Mouse (Mus musculus) kidney, postnatal 25 days (tissue): ENCODE measurements around the gene Prlr.
A peak's percentile ranks its signal among the peaks of the same experiment; 100 is the strongest.

ENCODE experiments used
- DNase-seq, 2 experiments: peaks; one replicate each; pipeline ENCODE4 v3.0.0; 2021; ENCODE audit warnings: mixed read lengths in 2 of 2

Gene Prlr

DNA sequence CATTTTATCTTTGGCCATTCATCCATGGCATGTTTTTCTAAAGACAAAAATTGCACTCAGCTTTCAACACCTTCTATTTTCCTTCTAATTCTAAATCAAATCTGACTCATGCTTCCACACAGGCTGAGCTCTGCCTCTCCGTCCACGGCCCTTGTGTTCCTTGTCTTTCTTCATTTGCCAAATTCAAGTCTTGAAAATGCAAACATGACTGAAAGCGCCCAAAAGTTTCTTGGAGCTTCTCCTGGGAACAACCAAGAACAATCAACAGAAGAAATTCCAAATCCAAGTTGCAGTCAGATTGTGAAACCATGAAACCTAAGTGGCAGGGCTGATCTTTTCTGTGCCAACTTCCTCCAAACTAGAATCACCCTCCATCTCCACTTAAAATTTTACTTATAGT, 161.6 kb downstream of the Prlr start:
- no peak for DNase-seq

DNA sequence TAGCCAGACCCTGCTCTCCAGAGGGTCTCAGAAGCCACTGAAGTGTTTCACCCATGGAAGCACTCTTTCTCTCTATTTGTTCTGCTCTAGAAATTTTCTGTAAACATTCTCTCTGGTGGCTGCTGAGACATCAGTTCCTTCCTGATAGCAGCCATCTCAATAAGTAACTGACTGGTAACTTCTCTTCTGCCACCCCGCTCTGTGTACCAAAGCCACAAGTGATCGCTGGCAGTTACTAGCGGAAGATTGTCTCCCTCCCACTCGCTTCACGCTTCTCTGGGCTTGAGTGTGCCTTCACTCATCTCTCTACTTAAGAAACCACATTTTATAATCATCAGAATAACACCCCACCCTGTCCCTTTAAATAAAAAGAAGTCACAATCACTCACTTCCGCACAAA, 170.0 kb downstream of the Prlr start:
- DNase-seq, result peak in 1 of 2 experiments; percentile 16

DNA sequence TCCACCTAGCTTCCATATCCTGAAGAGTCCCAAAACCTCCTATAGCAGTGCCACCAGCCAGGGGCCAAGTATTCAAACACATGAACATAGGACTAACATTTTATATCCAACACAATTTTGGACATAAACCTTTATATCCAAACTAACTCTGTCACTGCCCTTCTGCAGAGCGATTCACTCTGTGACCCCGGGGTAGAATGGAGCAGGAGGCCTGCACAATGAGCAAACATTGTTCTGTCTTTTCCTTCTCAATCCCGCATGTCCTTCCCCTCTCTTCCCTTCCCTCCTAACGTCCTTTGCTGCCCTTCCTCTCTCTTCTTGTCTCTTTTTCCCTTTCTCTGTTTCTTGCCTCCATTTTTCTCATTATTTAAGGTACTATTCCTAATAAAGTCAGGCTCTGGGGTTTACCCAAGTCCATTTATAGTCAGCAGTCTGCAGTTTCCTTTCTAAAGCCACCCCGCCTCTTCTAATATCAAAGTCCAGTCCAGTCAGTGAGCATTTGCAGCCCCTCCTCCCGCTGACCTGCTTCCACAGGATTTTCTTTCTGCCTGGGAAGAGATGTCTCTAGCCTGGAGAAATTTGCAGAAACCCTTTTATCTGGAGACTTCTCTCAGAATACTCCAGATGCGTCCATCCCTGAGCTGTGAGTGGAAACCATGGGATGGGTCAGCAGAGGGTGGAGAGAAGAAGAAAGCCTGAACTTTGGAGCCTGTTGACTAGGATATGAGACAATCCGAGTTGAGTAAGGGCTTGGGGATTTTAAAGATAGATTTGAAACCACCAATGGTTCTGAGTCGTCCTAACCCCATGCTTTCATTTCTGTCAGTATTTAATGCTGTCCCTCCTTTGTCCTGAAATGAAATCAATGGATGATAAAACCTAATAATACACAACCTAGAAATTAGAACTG, 181.3 kb downstream of the Prlr start, which contains the start of gene Agxt2:
Gene Agxt2, plus strand, starts transcription at position 494 of the 910 bp plus-strand sequence.
- peak; percentile 72 to 84 for DNase-seq

DNA sequence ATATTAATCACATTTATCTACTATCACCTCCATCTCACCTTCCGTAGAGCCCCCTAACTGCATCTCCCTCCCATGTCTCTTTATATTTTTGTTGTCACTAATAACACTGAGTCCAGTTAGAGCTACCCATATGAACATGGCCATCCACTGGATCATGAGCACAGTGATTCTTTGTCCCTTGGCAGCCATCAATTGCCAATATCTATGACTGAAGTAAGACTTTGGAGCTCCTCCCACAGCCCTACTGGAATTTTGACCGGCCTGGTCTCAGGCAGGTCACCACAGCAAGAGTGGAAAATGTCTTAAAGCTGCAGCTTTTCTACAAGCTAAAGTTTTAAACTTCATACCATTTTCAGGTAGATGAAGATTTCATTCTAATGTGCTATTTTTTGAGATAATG, 189.3 kb downstream of the Prlr start:
- DNase-seq, result no peak

DNA sequence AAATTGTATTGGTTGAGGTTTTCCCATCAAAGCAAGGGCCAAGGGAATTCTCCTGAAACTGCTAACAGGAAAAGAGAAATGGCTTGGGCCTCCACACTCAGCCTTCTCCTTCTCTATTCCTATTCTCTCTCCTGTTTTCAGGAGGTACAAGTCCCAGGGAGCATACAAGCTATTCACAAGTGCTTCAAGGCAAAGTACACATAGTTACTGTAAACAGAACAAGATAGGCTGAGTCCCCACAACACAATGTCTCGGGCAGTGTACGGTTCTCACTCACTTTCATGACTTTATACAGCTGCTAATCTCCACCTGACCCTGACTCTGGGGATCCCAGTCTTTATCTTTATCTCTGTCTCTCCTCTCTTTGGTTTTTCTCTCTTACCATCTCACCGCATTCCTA, 198.4 kb downstream of the Prlr start:
- no peak for DNase-seq

DNA sequence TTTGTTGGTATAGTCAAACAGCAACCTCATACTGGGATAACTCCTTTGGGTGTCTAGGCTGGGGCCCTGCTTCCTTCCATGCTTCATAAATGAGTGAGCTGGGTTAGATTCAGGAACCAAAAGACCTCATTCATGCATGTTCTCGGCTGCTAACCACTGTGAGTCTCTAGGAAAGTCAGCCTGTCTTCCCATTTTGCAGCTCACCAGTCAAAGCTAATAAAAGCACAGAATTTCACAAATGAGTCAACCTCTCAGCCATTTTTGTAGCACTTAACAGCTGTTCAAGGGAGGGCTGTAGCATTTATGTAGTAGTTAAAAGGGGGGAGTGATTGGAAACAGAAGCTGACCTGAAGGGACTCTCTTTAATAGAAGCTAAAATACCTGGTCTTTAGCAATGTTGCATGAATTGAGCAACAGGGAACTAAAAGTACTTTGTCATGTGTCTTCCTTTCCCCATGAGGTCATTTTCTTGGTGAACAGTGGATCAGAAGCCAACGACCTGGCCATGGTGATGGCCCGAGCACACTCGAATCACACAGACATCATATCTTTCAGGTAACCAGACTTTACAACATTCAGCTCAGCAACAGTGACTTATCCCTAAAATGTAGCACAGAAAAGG, 201.4 kb downstream of the Prlr start:
- DNase-seq, result no peak

DNA sequence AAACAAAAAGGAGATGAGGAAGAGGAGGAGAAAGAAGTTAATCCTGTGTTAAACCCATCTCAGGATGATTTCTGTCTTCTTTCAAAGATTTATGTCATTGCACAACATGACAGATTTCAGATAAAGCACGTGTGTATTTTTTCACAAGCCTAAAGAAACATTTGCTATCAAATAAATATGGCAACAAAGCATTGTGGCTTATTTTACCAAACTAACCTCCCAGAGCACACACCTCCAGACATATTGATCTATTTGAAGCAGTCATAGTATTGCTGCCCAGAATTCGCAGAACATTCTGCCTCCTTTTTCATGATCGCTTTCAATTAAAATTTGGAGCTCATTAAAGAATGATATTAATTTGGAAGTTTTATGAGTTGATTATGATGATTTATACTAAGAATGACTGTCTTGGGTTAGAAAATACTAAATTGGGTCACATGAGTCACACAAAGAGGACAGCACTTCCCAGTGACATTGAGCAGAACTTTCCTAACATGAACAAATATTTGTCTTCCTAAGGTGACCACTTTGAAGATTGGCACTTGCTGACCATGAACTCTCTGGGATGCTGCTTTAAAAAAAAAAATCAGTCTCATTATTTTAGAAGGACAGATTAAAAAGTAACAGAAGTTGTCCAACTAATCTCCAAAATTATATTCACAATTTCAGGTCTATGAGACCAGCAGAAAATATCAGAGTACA, 202.9 kb downstream of the Prlr start:
- DNase-seq, result no peak

DNA sequence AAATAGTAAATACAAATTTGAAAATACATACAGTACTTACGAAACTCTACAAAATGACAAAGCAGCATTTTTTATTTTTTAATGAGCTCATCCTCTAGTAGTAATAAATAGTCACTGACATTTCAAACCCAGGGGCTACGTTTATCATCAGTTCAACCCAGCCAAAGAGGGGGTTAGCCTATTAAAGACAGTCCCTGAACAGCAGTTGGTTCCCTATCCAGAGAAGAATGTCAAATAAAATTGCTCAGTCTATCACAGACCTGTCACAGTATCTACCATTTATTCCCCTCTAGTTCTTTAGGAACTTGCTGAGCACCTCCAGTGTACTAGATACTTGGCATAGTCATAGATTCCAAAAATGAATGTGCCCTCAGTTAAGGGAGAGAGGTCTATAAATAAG, 210.2 kb downstream of the Prlr start:
- DNase-seq, result no peak
